Mouse (Mus musculus) heart, embryonic 14.5 days (tissue): ENCODE data around the gene Fam216a. TPM values are rescaled to one million over a fixed set of nuclear protein-coding genes. Genes with fewer than 3 reads are reported as not detected.
"Not testable (repeated sequence)": the region's sequence is repeated elsewhere in the genome, so short reads cannot be mapped to it uniquely, and the experiment has no call there.

Experiments used
- ATAC-seq: fragments of 200-750 bp; cut with Nextera tagmentation; 2 replicates; pipeline ENCODE4 v1.8.0; 2017; ENCODE audit warnings: low read depth, moderate TSS enrichment; ENCODE audit not compliant: insufficient number of reproducible peaks, insufficient read depth, low FRiP score
- H3K27ac ChIP-seq, 2 experiments: fragments of 200-500 bp in 1 of 2; fragments of 300-500 bp in 1 of 2; sonication (generic) in 1 of 2; replicated peaks in 1 of 2; 2 replicates each; pipeline ENCODE4 v1.5.1; 2012 to 2014; ENCODE audit warnings: low read depth in 2 of 2, low read length in 2 of 2, control low read depth in 1 of 2, mild to moderate bottlenecking in 1 of 2, mixed read lengths in 1 of 2; ENCODE audit not compliant: control insufficient read depth in 1 of 2, insufficient read depth in 1 of 2
- H3K27me3 ChIP-seq: fragments of 300-500 bp; sonication (generic); 2 replicates; pipeline ENCODE4 v1.6.1; 2014; ENCODE audit warnings: mild to moderate bottlenecking, low read length, control low read depth; ENCODE audit not compliant: control insufficient read depth, insufficient read depth
- H3K36me3 ChIP-seq: fragments of 300-500 bp; sonication (generic); 2 replicates; pipeline ENCODE4 v1.6.1; 2014; ENCODE audit warnings: mild to moderate bottlenecking, control low read depth, low read length, mixed read lengths; ENCODE audit not compliant: control insufficient read depth, insufficient read depth
- H3K4me1 ChIP-seq, 2 experiments: fragments of 200-500 bp in 1 of 2; fragments of 300-500 bp in 1 of 2; sonication (generic) in 1 of 2; 2 replicates each; pipeline ENCODE4 v1.6.1; 2012 to 2014; ENCODE audit warnings: low read length in 2 of 2, control low read depth in 1 of 2, mixed read lengths in 1 of 2; ENCODE audit not compliant: control insufficient read depth in 2 of 2, insufficient read depth in 2 of 2
- H3K4me2 ChIP-seq: fragments of 300-500 bp; sonication (generic); 2 replicates; pipeline ENCODE4 v1.6.1; 2014; ENCODE audit warnings: mild to moderate bottlenecking, low read length
- H3K4me3 ChIP-seq, 2 experiments: fragments of 200-500 bp in 1 of 2; fragments of 300-500 bp in 1 of 2; sonication (generic) in 1 of 2; 2 replicates each; pipeline ENCODE4 v1.5.1; 2012 to 2014; ENCODE audit warnings: low read length in 2 of 2, mild to moderate bottlenecking in 2 of 2, control low read depth in 1 of 2, low read depth in 1 of 2, moderate library complexity in 1 of 2; ENCODE audit not compliant: control insufficient read depth in 1 of 2, insufficient read depth in 1 of 2
- H3K9ac ChIP-seq: fragments of 300-500 bp; sonication (generic); 2 replicates; pipeline ENCODE4 v1.6.1; 2014; ENCODE audit warnings: mild to moderate bottlenecking, low read length
- H3K9me3 ChIP-seq: fragments of 300-500 bp; sonication (generic); 2 replicates; pipeline ENCODE4 v1.6.1; 2016; ENCODE audit warnings: low read length, control low read depth; ENCODE audit not compliant: control insufficient read depth
- whole genome bisulfite sequencing: fragments of 180-500 bp; shearing (Covaris S2); extraction: QIAGEN DNeasy Blood & Tissue Kit; methylation state at CpG from one replicate; pipeline ENCODE4 v1.1.7; 2014; 5-methylcytosine and 5-hydroxymethylcytosine counted together
- polyA plus RNA-seq: library from polyadenylated mRNA; unstranded; fragments of >200 nt; fragmentation: Nextera tagmentation; extraction: Ambion mirVana; gene quantifications from 2 replicates; pipeline ENCODE4 v1.2.1, GENCODE M21; 2014

Gene Fam216a
- polyA plus RNA-seq, 1 experiment from 2014 or later = 64.5 TPM

DNA sequence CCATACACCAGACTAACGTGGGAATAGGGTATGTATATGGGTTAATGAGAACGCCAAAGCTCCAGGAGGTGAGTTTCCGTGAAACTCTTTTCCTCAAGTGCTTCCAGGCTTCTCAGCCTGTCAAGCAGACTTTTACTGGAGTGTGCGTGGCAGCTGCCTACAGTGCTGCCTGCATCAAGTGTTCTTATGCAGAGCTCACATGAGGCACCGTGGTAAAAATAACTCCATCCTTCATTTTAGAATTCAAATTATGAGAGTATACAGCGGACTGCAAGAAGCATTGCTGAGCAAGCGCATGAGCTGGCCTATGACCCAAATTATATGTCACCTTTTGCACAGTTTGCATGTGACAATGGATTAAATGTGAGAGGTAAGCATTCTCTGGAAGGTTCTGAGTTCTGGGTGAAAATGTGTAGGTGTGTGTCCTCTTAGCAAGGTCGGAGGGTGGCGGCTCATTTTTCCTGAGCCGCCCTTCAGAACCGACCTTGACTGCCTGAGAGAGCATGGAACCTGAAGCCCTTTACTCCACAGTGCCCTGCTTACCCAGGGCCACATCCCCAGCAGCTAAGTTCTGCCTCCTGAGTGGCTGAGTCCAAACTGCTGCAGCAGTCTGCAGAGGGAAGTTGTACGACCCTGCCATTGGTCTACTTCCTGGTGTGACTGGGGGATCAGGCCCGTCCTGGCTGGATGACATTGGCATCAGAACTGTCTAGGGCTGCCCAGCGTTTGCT is 52.5 kb downstream of the Fam216a start:
- peaks cover 23 to 46% of the 10 kb centered on the region in 2 experiments for H3K4me1 ChIP-seq
- no peaks in the 10 kb centered on the region for H3K27me3 ChIP-seq
- H3K9ac ChIP-seq = peak overlapping the region; percentile 62
- H3K27ac ChIP-seq = peak overlapping the region; percentile 93 to 96
- no peaks in the 10 kb centered on the region for H3K9me3 ChIP-seq
- WGBS = 41% methylated on average over 14 of the region's 14 CpGs
- peak overlapping the region; percentile 40 for H3K4me2 ChIP-seq
- H3K36me3 ChIP-seq = peaks cover 41% of the 10 kb centered on the region
- no peak overlapping the region for H3K4me3 ChIP-seq
- ATAC-seq = peak; percentile 28; the same call in 1 of the 2 replicates

DNA sequence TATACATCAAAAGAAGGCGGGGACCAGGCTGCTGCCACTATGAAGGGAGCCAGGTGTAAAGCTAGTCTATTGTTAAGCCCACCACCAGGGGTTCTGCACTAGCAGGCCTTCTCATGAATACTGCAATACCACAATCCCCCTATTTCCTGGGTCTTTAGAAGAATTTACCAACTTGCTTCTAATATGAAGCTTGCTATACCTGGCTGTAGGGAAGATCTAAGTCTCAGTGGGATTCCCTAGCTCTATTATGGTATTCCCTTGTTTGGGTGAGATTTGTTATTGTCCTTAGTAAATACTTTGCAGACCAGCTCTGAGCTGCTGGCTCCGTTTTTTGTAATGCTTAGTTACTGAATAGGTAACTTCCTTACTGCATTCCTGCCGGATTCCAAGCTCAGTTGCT is 53.2 kb downstream of the Fam216a start:
- ATAC-seq, H3K9me3 ChIP-seq, H3K4me3 ChIP-seq, H3K4me2 ChIP-seq, H3K27me3 ChIP-seq: not testable (repeated sequence)
- Histone ChIP-seq H3K36me3 (peaks cover 37% of the 10 kb centered on the region), H3K9ac (peak overlapping the region; percentile 53; the same call in 1 of the 2 replicates), H3K4me1 (peaks cover 23 to 51% of the 10 kb centered on the region in 2 experiments), H3K27ac (peak overlapping the region; percentile 93 to 96)
- 65% methylated on average over 3 of the region's 3 CpGs for WGBS

DNA sequence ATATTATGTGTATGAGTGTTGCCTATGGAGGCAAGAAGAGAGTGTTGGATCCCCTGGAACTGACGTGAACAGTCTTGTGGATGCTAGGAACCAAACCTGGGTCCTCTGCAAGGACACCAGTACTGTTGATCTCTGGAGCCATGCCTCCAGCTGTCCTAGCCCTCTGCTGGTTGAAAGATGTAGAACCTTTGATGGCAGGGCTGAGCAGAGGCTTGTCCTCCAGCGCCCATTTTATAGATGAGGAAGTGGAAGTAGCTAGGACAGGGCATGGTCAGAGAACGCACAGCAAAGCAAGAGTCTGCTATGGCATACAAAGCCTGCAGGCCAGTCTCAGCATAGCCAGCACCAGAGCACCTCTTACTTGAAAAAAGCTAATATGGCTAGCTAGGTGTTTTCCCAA is 54.1 kb downstream of the Fam216a start:
- H3K27ac ChIP-seq = peak overlapping the region in 1 of 2 experiments; percentile 96; a peak in 2 of 4 replicates
- H3K4me1 ChIP-seq = peaks cover 23 to 53% of the 10 kb centered on the region in 2 experiments
- no peak for ATAC-seq

DNA sequence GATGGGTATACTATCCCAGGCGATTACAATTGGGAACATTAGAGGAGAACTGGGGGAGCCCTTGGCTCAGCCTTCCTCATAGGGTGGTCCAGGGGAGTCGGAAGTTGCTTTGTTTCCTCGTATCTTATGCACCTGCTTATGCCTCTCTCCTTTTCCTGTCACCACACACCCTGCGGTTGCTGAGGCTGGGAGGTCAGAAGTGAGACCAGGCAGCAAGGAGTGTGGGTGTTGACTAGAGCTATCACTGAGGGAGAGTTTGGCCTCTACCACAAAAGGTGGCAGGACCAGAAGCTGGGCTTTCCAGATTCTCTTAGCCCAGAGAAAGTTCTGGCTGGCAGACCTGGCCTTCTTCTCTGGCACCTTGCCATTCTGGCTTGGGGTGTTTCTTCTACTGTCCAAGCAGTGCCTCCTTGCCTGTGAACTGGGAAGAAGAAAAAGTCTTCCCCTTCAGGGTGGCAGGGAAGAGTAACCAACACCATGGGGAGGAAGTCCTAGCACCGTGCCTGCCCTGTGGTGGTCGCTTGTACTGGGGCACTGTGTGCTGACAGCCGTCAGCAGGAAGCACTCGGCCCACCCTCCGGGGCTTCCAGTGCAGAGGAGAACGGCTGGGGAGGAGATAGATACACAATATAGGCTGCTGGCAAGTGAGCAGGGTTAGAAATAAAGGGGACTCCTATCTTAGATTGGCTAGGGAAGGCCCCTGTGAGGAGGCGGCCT is 54.7 kb downstream of the Fam216a start:
- Histone ChIP-seq H3K4me1 (peaks cover 23 to 53% of the 10 kb centered on the region in 2 experiments), H3K4me2 (no peak overlapping the region), H3K9ac (peak overlapping the region; percentile 48; the same call in 1 of the 2 replicates), H3K27me3 (no peaks in the 10 kb centered on the region), H3K36me3 (peaks cover 42% of the 10 kb centered on the region), H3K9me3 (no peaks in the 10 kb centered on the region), H3K4me3 (no peak overlapping the region), H3K27ac (peak overlapping the region in 1 of 2 experiments; percentile 96; a peak in 1 of 4 replicates)
- ATAC-seq = no peak
- 54% methylated on average over 11 of the region's 11 CpGs for WGBS

More for the DNA sequence above, 54.1 kb downstream of the Fam216a start:
- no peaks in the 10 kb centered on the region for H3K27me3 ChIP-seq
- 81% methylated on average over 3 of the region's 3 CpGs for WGBS
- no peak overlapping the region for H3K9ac ChIP-seq
- peaks cover 44% of the 10 kb centered on the region for H3K36me3 ChIP-seq
- no peak overlapping the region for H3K4me3 ChIP-seq
- H3K4me2 ChIP-seq = no peak overlapping the region
- no peaks in the 10 kb centered on the region for H3K9me3 ChIP-seq

DNA sequence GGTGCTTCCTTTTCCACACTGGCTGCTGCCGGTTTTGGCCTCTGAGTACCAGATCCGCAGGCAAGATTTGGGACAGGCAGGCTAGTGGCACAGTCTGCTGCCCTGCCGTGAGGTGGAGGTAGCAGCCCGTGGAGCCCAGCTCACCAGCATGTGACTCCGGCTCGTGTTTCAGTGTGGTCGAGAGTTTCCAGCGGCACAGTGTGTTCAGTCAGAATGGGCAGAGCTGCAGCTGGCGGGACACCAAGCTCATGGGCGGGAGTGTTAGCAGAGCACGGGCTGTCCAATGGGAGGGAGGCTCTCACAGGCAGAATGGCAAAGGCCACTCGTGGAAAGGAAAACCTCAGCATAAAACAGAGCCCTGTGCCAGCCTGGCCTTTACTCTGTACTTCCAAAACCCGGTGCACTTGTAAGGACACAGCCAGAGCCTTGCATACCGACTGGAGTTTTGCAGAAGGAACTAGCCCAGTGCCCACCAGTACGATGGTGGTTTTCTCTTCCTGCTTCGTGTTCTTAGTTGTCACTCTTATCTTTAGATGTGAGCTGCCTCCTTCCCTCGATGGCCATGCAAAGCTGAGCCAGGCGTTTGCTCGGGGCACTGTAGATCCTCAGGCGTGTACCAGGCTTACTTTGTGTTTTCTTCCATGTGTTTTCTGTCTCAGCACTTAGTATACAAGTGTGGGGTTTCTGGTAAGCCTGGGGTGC is 57.0 kb downstream of the Fam216a start:
- H3K4me1 ChIP-seq = peaks cover 21 to 53% of the 10 kb centered on the region in 2 experiments
- 42% methylated on average over 20 of the region's 20 CpGs for WGBS

More for the DNA sequence above, 57.0 kb downstream of the Fam216a start:
- Histone ChIP-seq H3K4me3 (no peak overlapping the region), H3K27me3 (no peaks in the 10 kb centered on the region), H3K4me2 (peak overlapping the region; percentile 31), H3K27ac (peak overlapping the region; percentile 60 to 70), H3K36me3 (peaks cover 37% of the 10 kb centered on the region), H3K9me3 (no peaks in the 10 kb centered on the region), H3K9ac (peak overlapping the region; percentile 44; the same call in 1 of the 2 replicates)
- peak; percentile 70 for ATAC-seq

Other genes with a start within 250 kb of the Fam216a start
- 0.85 TPM in 1 of 2 replicates, not detected in the other for gene Ccdc63, start 231.5 kb downstream of the Fam216a start, polyA plus RNA-seq
- 229 and 248 TPM in 2 replicates for gene Ppp1cc, start 214.1 kb downstream of the Fam216a start, polyA plus RNA-seq
- 1.2 and 1.6 TPM in 2 replicates for gene Hvcn1, start 165.6 kb downstream of the Fam216a start, polyA plus RNA-seq
- 3.4 and 3.7 TPM in 2 replicates for gene Tctn1, start 107.9 kb downstream of the Fam216a start, polyA plus RNA-seq
- 13.0 and 16.3 TPM in 2 replicates for gene Pptc7, start 88.0 kb downstream of the Fam216a start, polyA plus RNA-seq
- gene Rad9b, start 18.1 kb downstream of the Fam216a start, polyA plus RNA-seq = 6.4 and 6.7 TPM in 2 replicates
- 220 and 249 TPM in 2 replicates for gene Vps29, start 18.0 kb downstream of the Fam216a start, polyA plus RNA-seq
- 52.3 and 59.5 TPM in 2 replicates for gene Gpn3, start 488 bp downstream of the Fam216a start, polyA plus RNA-seq
- 37.9 and 46.4 TPM in 2 replicates for gene Arpc3, start 19.5 kb upstream of the Fam216a start, polyA plus RNA-seq
- gene Anapc7, start 49.3 kb upstream of the Fam216a start, polyA plus RNA-seq = 19.8 and 22.3 TPM in 2 replicates
- gene Atp2a2, start 129.9 kb upstream of the Fam216a start, polyA plus RNA-seq = 472 and 483 TPM in 2 replicates
- gene Ift81, start 242.2 kb upstream of the Fam216a start, polyA plus RNA-seq = 32.2 and 41.2 TPM in 2 replicates